Mouse (Mus musculus): ENCODE measurements around the gene BC107364. TPM values are rescaled to one million over a fixed set of nuclear protein-coding genes. Genes with fewer than 3 reads are reported as not detected.
"Not testable (repeated sequence)": the region's sequence is repeated elsewhere in the genome, so short reads cannot be mapped to it uniquely, and the experiment has no call there.

BC107364 gene
- total RNA-seq, 2 experiments from 2014 or later: not detected

- not testable (repeated sequence) for ATAC-seq (replicated peaks; ENCODE audit: low FRiP score, low TSS enrichment, poor library complexity, severe bottlenecking)
Observed at GRCm38 (mm10) chr3:96459757-96460567, 7.9 kb upstream of the BC107364 start.

GRCm38 (mm10) chr3:96458886-96459439 lies 6.9 kb upstream of the BC107364 start:
- peak; percentile 46 for ATAC-seq (replicated peaks; ENCODE audit: low FRiP score, low TSS enrichment, poor library complexity, severe bottlenecking)

GRCm38 (mm10) chr3:96458008-96458407 lies 5.9 kb upstream of the BC107364 start:
- ATAC-seq (replicated peaks; ENCODE audit: low FRiP score, low TSS enrichment, poor library complexity, severe bottlenecking): 0 out of 2 replicates have a peak, but pooled peaks have one; percentile 9

- peak; percentile 43 for ATAC-seq (replicated peaks; ENCODE audit: low FRiP score, low TSS enrichment, poor library complexity, severe bottlenecking)
Observed at GRCm38 (mm10) chr3:96451181-96451737, 847 bp downstream of the BC107364 start.

- ATAC-seq (replicated peaks; ENCODE audit: low FRiP score, low TSS enrichment, poor library complexity, severe bottlenecking): not testable (repeated sequence)
Observed at GRCm38 (mm10) chr3:96450586-96450896, 1.6 kb downstream of the BC107364 start.

GRCm38 (mm10) chr3:96449762-96450585 lies 2.1 kb downstream of the BC107364 start:
- ATAC-seq (replicated peaks; ENCODE audit: low FRiP score, low TSS enrichment, poor library complexity, severe bottlenecking): not testable (repeated sequence)

GRCm38 (mm10) chr3:96445436-96445835 lies 6.7 kb downstream of the BC107364 start:
- ATAC-seq (replicated peaks; ENCODE audit: low FRiP score, low TSS enrichment, poor library complexity, severe bottlenecking): no peak

- ATAC-seq (replicated peaks; ENCODE audit: low FRiP score, low TSS enrichment, poor library complexity, severe bottlenecking): no peak
Observed at GRCm38 (mm10) chr3:96440578-96440977, 11.5 kb downstream of the BC107364 start.

GRCm38 (mm10) chr3:96435557-96436091 lies 16.5 kb downstream of the BC107364 start:
- ATAC-seq (replicated peaks; ENCODE audit: low FRiP score, low TSS enrichment, poor library complexity, severe bottlenecking): peak; percentile 79

- ATAC-seq (replicated peaks; ENCODE audit: low FRiP score, low TSS enrichment, poor library complexity, severe bottlenecking): no peak
Observed at GRCm38 (mm10) chr3:96432207-96432606, 19.9 kb downstream of the BC107364 start.

GRCm38 (mm10) chr3:96429819-96430132 lies 22.3 kb downstream of the BC107364 start:
- no peak for ATAC-seq (replicated peaks; ENCODE audit: low FRiP score, low TSS enrichment, poor library complexity, severe bottlenecking)

- peak; percentile 95 for ATAC-seq (replicated peaks; ENCODE audit: low FRiP score, low TSS enrichment, poor library complexity, severe bottlenecking)
Observed at GRCm38 (mm10) chr3:96428941-96429818, 22.9 kb downstream of the BC107364 start.

GRCm38 (mm10) chr3:96427761-96428462 lies 24.2 kb downstream of the BC107364 start:
- ATAC-seq (replicated peaks; ENCODE audit: low FRiP score, low TSS enrichment, poor library complexity, severe bottlenecking): peak; percentile 72

GRCm38 (mm10) chr3:96427311-96427710 lies 24.8 kb downstream of the BC107364 start:
- ATAC-seq (replicated peaks; ENCODE audit: low FRiP score, low TSS enrichment, poor library complexity, severe bottlenecking): no peak

GRCm38 (mm10) chr3:96426268-96426667 lies 25.8 kb downstream of the BC107364 start:
- no peak for ATAC-seq (replicated peaks; ENCODE audit: low FRiP score, low TSS enrichment, poor library complexity, severe bottlenecking)

GRCm38 (mm10) chr3:96424447-96424846 lies 27.7 kb downstream of the BC107364 start:
- not testable (repeated sequence) for ATAC-seq (replicated peaks; ENCODE audit: low FRiP score, low TSS enrichment, poor library complexity, severe bottlenecking)

- ATAC-seq (replicated peaks; ENCODE audit: low FRiP score, low TSS enrichment, poor library complexity, severe bottlenecking): no peak
Observed at GRCm38 (mm10) chr3:96423889-96424288, 28.2 kb downstream of the BC107364 start.

- ATAC-seq (replicated peaks; ENCODE audit: low FRiP score, low TSS enrichment, poor library complexity, severe bottlenecking): no peak
Observed at GRCm38 (mm10) chr3:96420796-96421195, 31.3 kb downstream of the BC107364 start.
